Mouse (Mus musculus) ES-CJ7 (cell line): ENCODE data around the gene Hpcal1.
"Not testable (repeated sequence)": the region's sequence is repeated elsewhere in the genome, so short reads cannot be mapped to it uniquely, and the experiment has no call there.

Experiments used
- DNase-seq: peaks from one replicate; pipeline ENCODE4 v3.0.0; 2011; ENCODE audit warnings: low read depth, low spot score

Hpcal1 gene

GRCm38 (mm10) chr12:17741637-17742364 is 51.1 kb downstream of the Hpcal1 start:
- DNase-seq = no peak

GRCm38 (mm10) chr12:17742571-17743321 is 52.1 kb downstream of the Hpcal1 start:
- no peak for DNase-seq

GRCm38 (mm10) chr12:17745431-17745830 is 54.8 kb downstream of the Hpcal1 start:
- no peak for DNase-seq

- DNase-seq = no peak
These were observed 56.1 kb downstream of the Hpcal1 start for GRCm38 (mm10) chr12:17746725-17747124.

GRCm38 (mm10) chr12:17747191-17748154 is 56.8 kb downstream of the Hpcal1 start:
- no peak for DNase-seq

DNA sequence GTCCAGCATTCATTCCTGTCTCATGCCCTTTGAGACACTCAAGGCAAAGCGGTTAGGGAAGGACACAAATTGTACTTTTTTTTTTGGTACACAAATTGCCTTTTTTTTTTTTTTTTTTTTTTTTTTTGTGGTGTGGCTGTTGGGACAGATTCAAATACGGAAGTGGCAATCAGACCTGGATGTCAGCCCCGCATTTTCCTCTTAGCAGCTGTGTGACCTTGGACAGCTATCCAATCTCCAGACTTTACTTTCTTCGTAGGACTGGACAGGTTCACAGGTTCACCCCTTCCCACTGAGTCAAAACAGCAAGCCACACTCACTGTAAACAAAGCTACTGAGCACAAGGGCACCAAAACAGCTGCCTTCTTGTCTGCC is 57.5 kb downstream of the Hpcal1 start:
- no peak for DNase-seq

GRCm38 (mm10) chr12:17749784-17750183 is 59.1 kb downstream of the Hpcal1 start:
- no peak for DNase-seq

DNA sequence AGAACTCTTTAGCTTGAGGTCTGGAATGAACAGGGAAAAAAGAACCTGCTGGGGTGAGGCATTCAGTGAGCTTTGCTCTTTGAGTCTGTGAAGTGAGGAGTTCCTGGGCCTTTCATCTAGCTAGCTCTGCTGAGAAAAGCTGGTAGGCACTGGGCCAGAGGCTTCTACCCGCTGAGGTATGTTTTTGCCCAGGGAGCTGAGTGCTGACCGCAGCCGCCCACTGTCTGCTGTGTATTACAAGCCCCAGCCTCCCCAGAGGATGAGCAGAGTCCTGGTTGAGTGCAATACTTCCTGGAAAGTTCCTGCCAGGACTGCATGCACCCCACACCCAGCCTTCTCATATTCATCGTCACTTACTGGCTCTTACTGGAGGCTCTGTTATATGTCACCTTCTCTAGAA is 59.8 kb downstream of the Hpcal1 start:
- DNase-seq = no peak

GRCm38 (mm10) chr12:17752828-17753227 is 62.2 kb downstream of the Hpcal1 start:
- DNase-seq = no peak

DNA sequence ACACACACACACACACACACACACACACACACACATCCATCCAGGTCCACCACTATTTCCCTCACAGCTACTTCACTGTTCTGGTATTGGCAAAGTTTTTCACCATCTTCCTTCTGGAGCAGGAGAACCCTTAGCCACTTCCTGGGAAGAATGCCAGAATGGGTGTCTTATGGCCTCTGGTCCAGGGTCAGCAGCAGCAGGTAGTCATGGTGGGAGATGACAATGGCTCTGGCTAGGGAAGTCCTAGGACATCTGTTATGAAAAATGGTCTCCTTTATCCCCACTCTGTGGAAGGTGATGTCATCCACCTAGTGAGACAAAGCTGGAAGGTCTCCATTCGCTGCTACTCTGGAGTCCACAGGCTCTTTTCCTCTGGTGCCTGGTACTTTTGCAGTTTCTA is 64.1 kb downstream of the Hpcal1 start:
- no peak for DNase-seq

DNA sequence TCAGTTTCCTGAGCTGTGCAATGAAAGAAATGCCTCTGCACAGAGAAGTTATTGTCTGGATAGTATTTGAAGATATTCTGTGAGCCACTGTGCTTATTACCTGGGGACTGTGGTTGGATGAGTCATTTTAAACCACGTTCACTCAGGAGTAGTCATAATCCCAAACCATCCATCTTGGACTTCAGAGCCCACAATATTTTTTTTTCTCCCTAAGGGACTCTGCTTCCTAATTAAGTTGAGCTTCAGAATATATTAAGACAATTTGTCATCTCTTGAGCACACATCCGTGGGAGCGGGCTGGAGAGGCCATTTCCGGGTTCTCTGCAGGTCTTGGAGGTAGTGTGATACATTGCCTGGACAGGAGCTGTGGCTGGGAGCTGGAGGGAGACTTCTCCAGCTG is 66.2 kb downstream of the Hpcal1 start:
- DNase-seq = no peak

- DNase-seq = peak; percentile 76
These were observed 71.8 kb downstream of the Hpcal1 start for GRCm38 (mm10) chr12:17762286-17762933.

DNA sequence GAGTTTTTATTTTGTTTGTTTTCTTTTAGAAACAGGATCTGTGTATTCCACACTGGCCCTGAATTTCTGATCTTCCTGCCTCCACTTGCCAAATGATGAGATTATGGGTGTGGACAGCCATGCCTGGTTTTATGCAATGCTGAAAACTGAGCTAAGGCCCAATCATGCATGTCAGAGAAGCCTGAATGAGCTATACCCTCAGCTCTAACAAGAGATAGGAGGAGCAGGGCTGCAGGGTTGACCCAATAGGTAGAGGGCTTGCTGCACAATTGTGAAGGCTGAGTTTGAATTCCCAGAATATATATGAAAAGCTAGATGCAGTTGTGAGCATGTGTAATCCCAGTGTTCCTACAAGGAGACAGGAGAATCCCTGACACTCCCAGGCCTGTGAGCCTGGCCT is 72.4 kb downstream of the Hpcal1 start:
- DNase-seq = no peak

GRCm38 (mm10) chr12:17764005-17764404 is 73.3 kb downstream of the Hpcal1 start:
- no peak for DNase-seq

- not testable (repeated sequence) for DNase-seq
These were observed 76.9 kb downstream of the Hpcal1 start for GRCm38 (mm10) chr12:17767567-17767966.

GRCm38 (mm10) chr12:17769476-17770172 is 79.0 kb downstream of the Hpcal1 start:
- no peak for DNase-seq

GRCm38 (mm10) chr12:17770538-17770937 is 79.9 kb downstream of the Hpcal1 start:
- DNase-seq = no peak

- not testable (repeated sequence) for DNase-seq
These were observed 83.1 kb downstream of the Hpcal1 start for GRCm38 (mm10) chr12:17773721-17774120.

GRCm38 (mm10) chr12:17774842-17775241 is 84.2 kb downstream of the Hpcal1 start:
- DNase-seq = not testable (repeated sequence)

- peak; percentile 61 for DNase-seq
These were observed 87.7 kb downstream of the Hpcal1 start for GRCm38 (mm10) chr12:17778320-17778719.

DNA sequence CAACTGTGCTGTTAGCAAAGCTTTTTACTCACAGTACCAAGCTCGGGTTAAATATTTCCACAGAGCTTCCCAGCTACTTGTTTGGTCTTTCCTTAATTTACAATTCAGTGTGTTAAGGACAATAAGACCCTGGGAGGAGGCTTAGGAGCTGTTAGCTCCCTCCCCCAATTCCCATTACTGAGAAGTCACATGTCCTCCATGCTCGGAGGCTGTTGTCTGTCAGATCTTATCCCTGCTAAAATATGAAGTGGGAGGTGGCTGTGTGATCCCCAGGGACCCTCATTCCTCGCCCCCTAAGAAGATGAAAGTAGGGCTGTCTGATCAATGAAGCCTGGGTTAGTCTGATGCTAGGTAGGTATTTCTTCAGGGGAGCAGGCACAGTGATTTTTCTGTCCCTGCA is 88.4 kb downstream of the Hpcal1 start:
- peak; percentile 12 for DNase-seq
